Mouse (Mus musculus): ENCODE measurements at regions not wholly inside any gene's neighbourhood (a gene's known extent, or its start where the extent isn't known, plus 50 kb on each side); places are given as distances from the start of the nearest gene placed in this dataset.

DNA sequence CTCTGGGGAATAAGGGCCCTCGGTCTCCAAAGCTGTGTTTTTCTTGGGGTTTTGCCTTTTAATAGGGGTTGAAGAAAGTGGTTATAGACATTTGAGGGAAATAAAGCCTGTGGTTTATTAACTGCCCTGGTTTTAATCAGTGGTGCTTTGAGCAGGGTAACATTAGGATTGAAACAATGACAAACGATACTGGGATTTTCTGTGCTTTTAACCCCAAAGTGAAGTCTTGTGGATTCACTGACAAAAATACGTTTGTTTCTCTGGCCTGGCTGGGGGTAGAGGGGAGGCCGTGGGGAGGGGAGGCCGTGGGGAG is 157.0 kb downstream of the Gas1 start:
- H3K4me2 ChIP-seq (ENCODE audit: low read length), result no peak overlapping the region
- WGBS, result 19% methylated on average over 5 of the region's 5 CpGs
- H3K36me3 ChIP-seq (ENCODE audit: control insufficient read depth, insufficient read depth, low read length), result no peaks in the 10 kb centered on the region
- H3K4me3 ChIP-seq (ENCODE audit: low read depth, low read length), result no peak overlapping the region
- H3K27me3 ChIP-seq (ENCODE audit: control insufficient read depth, insufficient read depth, low read depth, low read length), result no peaks in the 10 kb centered on the region
- no peak overlapping the region for H3K27ac ChIP-seq (ENCODE audit: low read length)
- ATAC-seq, result no peak
- H3K9ac ChIP-seq (ENCODE audit: low read depth, low read length), result no peak overlapping the region
- peaks cover 8% of the 10 kb centered on the region for H3K4me1 ChIP-seq (ENCODE audit: control insufficient read depth, insufficient read depth, low read length)
- no peaks in the 10 kb centered on the region for H3K9me3 ChIP-seq (replicated peaks; ENCODE audit: control insufficient read depth, low read length, poor library complexity, severe bottlenecking)

GRCm38 (mm10) chr13:60019291-60020174 is 157.6 kb downstream of the Gas1 start:
- Histone ChIP-seq H3K27me3 (ENCODE audit: control insufficient read depth, insufficient read depth, low read depth, low read length) (no peaks in the 10 kb centered on the region), H3K36me3 (ENCODE audit: control insufficient read depth, insufficient read depth, low read length) (no peaks in the 10 kb centered on the region), H3K4me3 (ENCODE audit: low read depth, low read length) (no peak overlapping the region), H3K4me2 (ENCODE audit: low read length) (no peak overlapping the region), H3K9me3 (replicated peaks; ENCODE audit: control insufficient read depth, low read length, poor library complexity, severe bottlenecking) (no peaks in the 10 kb centered on the region), H3K4me1 (ENCODE audit: control insufficient read depth, insufficient read depth, low read length) (peaks cover 8% of the 10 kb centered on the region), H3K27ac (ENCODE audit: low read length) (peak overlapping the region; percentile 32; the same call in 1 of the 2 replicates), H3K9ac (ENCODE audit: low read depth, low read length) (no peak overlapping the region)
- ATAC-seq, result 0 out of 2 replicates have a peak, but pooled peaks have one; percentile 25
- WGBS, result 24% methylated on average over 13 of the region's 13 CpGs

DNA sequence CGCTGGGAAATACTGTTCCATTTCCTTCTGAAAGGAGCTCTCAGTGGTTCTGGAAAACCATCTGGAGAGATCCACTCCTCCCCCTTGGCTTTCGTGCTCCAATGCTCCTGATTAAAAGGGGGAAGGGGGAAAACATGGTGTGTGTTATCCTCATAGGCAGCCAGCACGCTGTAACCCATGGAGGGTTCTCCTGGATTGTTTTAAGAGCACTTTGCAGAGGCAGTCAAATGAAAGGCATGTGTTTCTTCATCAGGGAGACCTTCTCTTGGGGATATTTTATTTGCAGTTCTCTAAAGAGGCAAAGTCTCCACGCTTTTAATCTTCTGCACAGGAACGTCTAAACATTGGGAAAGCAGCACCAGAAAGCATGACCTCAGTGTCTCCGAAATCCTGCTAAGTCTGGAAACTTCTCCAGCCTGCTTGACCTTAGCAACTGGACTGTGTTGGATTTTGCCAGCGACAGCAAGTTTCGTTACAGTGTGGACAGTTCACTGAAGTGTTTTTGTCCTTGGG is 161.3 kb downstream of the Gas1 start:
- Histone ChIP-seq H3K9me3 (replicated peaks; ENCODE audit: control insufficient read depth, low read length, poor library complexity, severe bottlenecking) (no peaks in the 10 kb centered on the region), H3K9ac (ENCODE audit: low read depth, low read length) (no peak overlapping the region), H3K27me3 (ENCODE audit: control insufficient read depth, insufficient read depth, low read depth, low read length) (no peaks in the 10 kb centered on the region), H3K4me2 (ENCODE audit: low read length) (no peak overlapping the region), H3K4me1 (ENCODE audit: control insufficient read depth, insufficient read depth, low read length) (peaks cover 8% of the 10 kb centered on the region), H3K4me3 (ENCODE audit: low read depth, low read length) (no peak overlapping the region), H3K36me3 (ENCODE audit: control insufficient read depth, insufficient read depth, low read length) (no peaks in the 10 kb centered on the region), H3K27ac (ENCODE audit: low read length) (no peak overlapping the region)
- no peak for ATAC-seq
- 66% methylated on average over 8 of the region's 8 CpGs for WGBS

DNA sequence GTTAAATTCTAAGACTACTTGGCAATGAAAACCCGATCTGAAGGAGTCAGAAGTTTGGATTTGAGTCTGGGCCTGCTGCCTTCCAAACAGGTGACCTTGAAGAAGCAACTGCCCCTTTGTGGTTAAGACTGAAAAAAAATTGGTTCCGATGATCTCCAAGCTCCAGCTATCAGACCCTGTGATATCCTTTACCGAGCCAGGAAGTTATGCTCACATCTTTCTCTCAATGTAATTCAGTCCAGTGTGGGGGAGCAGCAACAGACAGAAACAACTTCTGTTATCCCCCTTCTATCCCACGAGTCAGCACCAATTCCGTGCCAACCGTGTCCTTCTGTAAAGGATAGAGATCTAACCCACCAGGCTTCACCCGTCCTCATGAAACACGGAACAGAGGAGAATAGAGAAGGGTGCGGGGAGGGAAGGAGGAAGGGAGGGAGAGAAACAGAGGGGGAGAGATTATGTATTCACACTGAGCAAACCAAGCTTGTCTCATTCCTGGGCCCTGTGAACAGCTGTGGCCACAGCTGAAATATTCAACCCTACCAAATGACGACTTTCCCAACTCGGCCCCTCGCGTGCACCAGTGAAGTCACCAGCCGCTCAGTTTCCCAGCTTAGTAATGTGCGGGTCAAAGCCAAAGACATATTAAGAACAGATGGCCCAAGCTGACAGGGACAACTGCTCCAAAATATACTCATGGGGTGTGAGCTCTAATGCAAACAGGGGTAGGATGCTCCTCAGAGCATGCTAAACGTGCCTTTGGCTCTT is 164.9 kb downstream of the Gas1 start:
- Histone ChIP-seq H3K36me3 (ENCODE audit: control insufficient read depth, insufficient read depth, low read length) (no peaks in the 10 kb centered on the region), H3K9me3 (replicated peaks; ENCODE audit: control insufficient read depth, low read length, poor library complexity, severe bottlenecking) (no peaks in the 10 kb centered on the region), H3K4me3 (ENCODE audit: low read depth, low read length) (no peak overlapping the region), H3K27me3 (ENCODE audit: control insufficient read depth, insufficient read depth, low read depth, low read length) (no peaks in the 10 kb centered on the region), H3K27ac (ENCODE audit: low read length) (no peak overlapping the region), H3K4me2 (ENCODE audit: low read length) (no peak overlapping the region), H3K9ac (ENCODE audit: low read depth, low read length) (no peak overlapping the region), H3K4me1 (ENCODE audit: control insufficient read depth, insufficient read depth, low read length) (no peaks in the 10 kb centered on the region)
- no peak for ATAC-seq
- WGBS, result 74% methylated on average over 16 of the region's 16 CpGs

GRCm38 (mm10) chr13:60011092-60011491 is 166.1 kb downstream of the Gas1 start:
- no peaks in the 10 kb centered on the region for H3K9me3 ChIP-seq (replicated peaks; ENCODE audit: control insufficient read depth, low read length, poor library complexity, severe bottlenecking)
- H3K4me2 ChIP-seq (ENCODE audit: low read length), result no peak overlapping the region
- no peaks in the 10 kb centered on the region for H3K4me1 ChIP-seq (ENCODE audit: control insufficient read depth, insufficient read depth, low read length)
- 90% methylated on average over 2 of the region's 2 CpGs for WGBS
- no peaks in the 10 kb centered on the region for H3K27me3 ChIP-seq (ENCODE audit: control insufficient read depth, insufficient read depth, low read depth, low read length)
- H3K36me3 ChIP-seq (ENCODE audit: control insufficient read depth, insufficient read depth, low read length), result no peaks in the 10 kb centered on the region
- H3K27ac ChIP-seq (ENCODE audit: low read length), result no peak overlapping the region
- no peak for ATAC-seq
- H3K9ac ChIP-seq (ENCODE audit: low read depth, low read length), result no peak overlapping the region
- H3K4me3 ChIP-seq (ENCODE audit: low read depth, low read length), result no peak overlapping the region

DNA sequence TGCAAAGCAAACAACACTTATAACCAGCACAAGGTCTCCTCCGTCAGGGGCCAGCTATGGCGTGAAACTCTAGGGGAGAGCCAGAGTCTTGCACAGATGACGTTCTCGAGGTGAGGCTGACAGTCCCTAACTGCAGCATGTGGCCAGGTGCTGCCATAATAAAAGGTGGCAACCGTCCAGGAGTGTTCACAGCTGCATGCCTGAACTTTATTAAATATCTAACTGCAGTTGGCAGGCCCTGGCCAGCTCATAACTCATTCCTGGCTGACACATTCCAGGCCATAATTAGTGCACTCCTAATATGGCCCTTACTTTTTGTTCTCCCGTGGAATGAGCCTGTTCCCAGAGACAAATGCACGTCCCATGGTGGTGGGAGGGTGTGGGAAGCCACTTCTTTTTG is 169.6 kb downstream of the Gas1 start:
- Histone ChIP-seq H3K27ac (ENCODE audit: low read length) (no peak overlapping the region), H3K36me3 (ENCODE audit: control insufficient read depth, insufficient read depth, low read length) (no peaks in the 10 kb centered on the region), H3K9ac (ENCODE audit: low read depth, low read length) (no peak overlapping the region), H3K9me3 (replicated peaks; ENCODE audit: control insufficient read depth, low read length, poor library complexity, severe bottlenecking) (no peaks in the 10 kb centered on the region), H3K4me2 (ENCODE audit: low read length) (no peak overlapping the region), H3K4me1 (ENCODE audit: control insufficient read depth, insufficient read depth, low read length) (no peaks in the 10 kb centered on the region), H3K4me3 (ENCODE audit: low read depth, low read length) (no peak overlapping the region), H3K27me3 (ENCODE audit: control insufficient read depth, insufficient read depth, low read depth, low read length) (no peaks in the 10 kb centered on the region)
- no peak for ATAC-seq
- 64% methylated on average over 7 of the region's 7 CpGs for WGBS

- Histone ChIP-seq H3K4me3 (ENCODE audit: low read depth, low read length) (no peak overlapping the region), H3K9ac (ENCODE audit: low read depth, low read length) (no peak overlapping the region), H3K4me1 (ENCODE audit: control insufficient read depth, insufficient read depth, low read length) (no peaks in the 10 kb centered on the region), H3K4me2 (ENCODE audit: low read length) (no peak overlapping the region), H3K36me3 (ENCODE audit: control insufficient read depth, insufficient read depth, low read length) (no peaks in the 10 kb centered on the region), H3K27me3 (ENCODE audit: control insufficient read depth, insufficient read depth, low read depth, low read length) (no peaks in the 10 kb centered on the region), H3K27ac (ENCODE audit: low read length) (no peak overlapping the region), H3K9me3 (replicated peaks; ENCODE audit: control insufficient read depth, low read length, poor library complexity, severe bottlenecking) (no peaks in the 10 kb centered on the region)
- 78% methylated on average over 4 of the region's 4 CpGs for WGBS
- ATAC-seq, result no peak
Measured at GRCm38 (mm10) chr13:60007031-60007430, 170.1 kb downstream of the Gas1 start.

DNA sequence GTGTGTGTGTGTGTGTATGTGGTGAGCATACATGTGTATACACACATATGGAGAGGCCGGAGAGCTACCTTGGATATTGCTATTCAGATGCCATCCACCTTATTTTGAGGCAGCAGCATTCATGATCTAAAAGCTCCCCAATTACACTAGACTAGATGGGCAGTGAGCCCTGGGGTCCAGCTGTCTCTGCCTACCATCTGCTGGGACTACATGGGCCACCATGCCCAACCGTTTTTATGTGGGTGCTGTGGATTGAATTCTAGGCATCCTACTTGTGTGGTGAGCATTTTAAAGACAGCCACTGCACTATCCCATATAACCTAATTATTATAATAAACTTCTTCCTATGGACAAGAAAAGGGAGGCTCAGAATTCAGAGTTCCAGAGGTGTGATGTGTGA is 172.6 kb downstream of the Gas1 start:
- 94% methylated on average over 2 of the region's 2 CpGs for WGBS
- Histone ChIP-seq H3K9me3 (replicated peaks; ENCODE audit: control insufficient read depth, low read length, poor library complexity, severe bottlenecking) (no peaks in the 10 kb centered on the region), H3K9ac (ENCODE audit: low read depth, low read length) (no peak overlapping the region)

GRCm38 (mm10) chr13:60002098-60002497 is 175.1 kb downstream of the Gas1 start:
- no peaks in the 10 kb centered on the region for H3K27me3 ChIP-seq (ENCODE audit: control insufficient read depth, insufficient read depth, low read depth, low read length)
- WGBS, result 92% methylated on average over 8 of the region's 8 CpGs
- no peak overlapping the region for H3K9ac ChIP-seq (ENCODE audit: low read depth, low read length)
- no peak overlapping the region for H3K4me3 ChIP-seq (ENCODE audit: low read depth, low read length)
- no peaks in the 10 kb centered on the region for H3K9me3 ChIP-seq (replicated peaks; ENCODE audit: control insufficient read depth, low read length, poor library complexity, severe bottlenecking)
- no peaks in the 10 kb centered on the region; the same call in 1 of the 2 replicates for H3K4me1 ChIP-seq (ENCODE audit: control insufficient read depth, insufficient read depth, low read length)
- H3K36me3 ChIP-seq (ENCODE audit: control insufficient read depth, insufficient read depth, low read length), result no peaks in the 10 kb centered on the region
- H3K27ac ChIP-seq (ENCODE audit: low read length), result no peak overlapping the region
- no peak overlapping the region for H3K4me2 ChIP-seq (ENCODE audit: low read length)
- no peak for ATAC-seq

More for the DNA sequence above, 172.6 kb downstream of the Gas1 start:
- Histone ChIP-seq H3K27me3 (ENCODE audit: control insufficient read depth, insufficient read depth, low read depth, low read length) (no peaks in the 10 kb centered on the region), H3K27ac (ENCODE audit: low read length) (no peak overlapping the region), H3K36me3 (ENCODE audit: control insufficient read depth, insufficient read depth, low read length) (no peaks in the 10 kb centered on the region), H3K4me2 (ENCODE audit: low read length) (no peak overlapping the region), H3K4me1 (ENCODE audit: control insufficient read depth, insufficient read depth, low read length) (no peaks in the 10 kb centered on the region; the same call in 1 of the 2 replicates), H3K4me3 (ENCODE audit: low read depth, low read length) (no peak overlapping the region)
- ATAC-seq, result no peak

Measured in midbrain, embryonic 16.5 days (tissue).